Mouse (Mus musculus): ENCODE data around the gene Hexb.
A peak's percentile ranks its signal among the peaks of the same experiment; 100 is the strongest.
"Not testable (repeated sequence)": the region's sequence is repeated elsewhere in the genome, so short reads cannot be mapped to it uniquely, and the experiment has no call there.

Hexb gene

GRCm38 (mm10) chr13:97182821-97183220 is 15.3 kb downstream of the Hexb start:
- no peak for DNase-seq (ENCODE audit: low read depth in 1 of 2, low spot score in 2 of 2)

DNA sequence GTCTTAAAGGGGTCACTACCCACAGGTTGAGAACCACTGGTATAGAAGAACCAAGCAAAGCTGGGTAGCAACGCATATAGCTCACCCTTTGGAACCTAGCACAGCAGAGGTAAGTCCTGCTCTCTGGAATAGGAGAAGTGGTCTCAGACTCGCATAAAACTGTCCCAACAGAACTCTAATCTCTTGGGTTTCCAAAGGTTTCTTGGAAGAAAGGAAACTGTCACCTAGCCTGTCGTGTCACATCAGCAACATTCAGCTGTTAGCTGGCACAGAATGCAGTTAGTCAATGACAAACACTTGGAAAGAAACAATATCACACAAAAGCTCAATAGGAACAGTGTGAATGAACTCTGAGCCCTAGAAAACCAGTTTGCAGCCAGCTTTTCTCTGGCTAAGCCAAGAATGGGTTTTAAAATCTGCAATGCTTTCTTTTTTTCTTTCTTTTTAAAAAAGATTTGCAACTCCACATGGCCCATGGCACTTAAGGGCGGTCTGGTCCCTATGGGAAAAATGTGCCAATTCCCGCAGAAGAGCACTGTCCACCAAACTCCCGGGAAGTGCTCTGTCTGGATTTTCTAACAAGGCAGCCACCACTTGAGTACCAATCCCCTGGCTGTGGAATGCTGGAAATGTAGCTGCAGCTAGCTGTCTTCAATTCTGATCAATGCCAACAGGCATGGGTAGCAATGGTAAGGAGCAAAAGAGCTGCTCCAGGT is 17.9 kb downstream of the Hexb start:
- DNase-seq (ENCODE audit: low read depth in 1 of 2, low spot score in 2 of 2) = no peak

DNA sequence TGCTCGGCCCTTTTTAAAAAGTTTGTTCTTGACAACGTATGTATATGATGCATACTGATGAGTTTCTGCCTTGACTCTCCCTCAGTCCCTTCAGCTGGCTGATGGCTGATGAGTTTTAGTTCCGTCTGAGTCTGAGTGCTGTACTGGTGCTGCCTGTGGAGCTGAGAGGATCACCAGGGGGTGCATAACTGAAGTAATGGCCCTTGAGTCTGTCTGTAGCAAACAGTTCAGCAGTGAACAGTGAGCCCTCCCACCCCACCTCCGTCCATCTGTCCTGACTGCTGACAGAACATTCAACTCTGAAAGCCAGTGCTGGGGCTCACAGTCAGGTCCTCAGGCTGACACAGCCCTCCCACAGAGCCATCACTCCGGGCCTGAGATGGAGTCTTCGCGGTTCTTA is 19.2 kb downstream of the Hexb start:
- DNase-seq (ENCODE audit: low read depth in 1 of 2, low spot score in 2 of 2) = no peak

DNA sequence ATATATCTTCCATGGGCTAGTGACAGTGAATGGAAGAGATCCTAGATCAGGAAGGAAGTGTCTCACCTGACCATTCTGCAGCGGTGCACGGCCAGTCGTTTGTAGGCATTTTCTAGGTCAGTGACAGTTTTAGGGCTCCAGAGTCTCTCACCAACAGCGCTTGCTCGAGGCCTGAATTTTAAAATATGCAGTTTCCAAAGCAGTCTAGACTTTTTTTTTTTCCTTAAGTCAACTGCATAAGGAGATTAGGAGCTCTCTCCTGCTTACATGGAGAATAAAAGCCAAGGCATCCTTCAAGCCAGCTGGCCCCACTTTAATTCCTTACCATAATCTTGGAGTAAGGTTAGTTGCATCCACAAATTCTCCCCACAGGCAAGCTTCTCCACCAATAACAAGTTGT is 21.4 kb downstream of the Hexb start:
- no peak for DNase-seq (ENCODE audit: low read depth in 1 of 2, low spot score in 2 of 2)

DNA sequence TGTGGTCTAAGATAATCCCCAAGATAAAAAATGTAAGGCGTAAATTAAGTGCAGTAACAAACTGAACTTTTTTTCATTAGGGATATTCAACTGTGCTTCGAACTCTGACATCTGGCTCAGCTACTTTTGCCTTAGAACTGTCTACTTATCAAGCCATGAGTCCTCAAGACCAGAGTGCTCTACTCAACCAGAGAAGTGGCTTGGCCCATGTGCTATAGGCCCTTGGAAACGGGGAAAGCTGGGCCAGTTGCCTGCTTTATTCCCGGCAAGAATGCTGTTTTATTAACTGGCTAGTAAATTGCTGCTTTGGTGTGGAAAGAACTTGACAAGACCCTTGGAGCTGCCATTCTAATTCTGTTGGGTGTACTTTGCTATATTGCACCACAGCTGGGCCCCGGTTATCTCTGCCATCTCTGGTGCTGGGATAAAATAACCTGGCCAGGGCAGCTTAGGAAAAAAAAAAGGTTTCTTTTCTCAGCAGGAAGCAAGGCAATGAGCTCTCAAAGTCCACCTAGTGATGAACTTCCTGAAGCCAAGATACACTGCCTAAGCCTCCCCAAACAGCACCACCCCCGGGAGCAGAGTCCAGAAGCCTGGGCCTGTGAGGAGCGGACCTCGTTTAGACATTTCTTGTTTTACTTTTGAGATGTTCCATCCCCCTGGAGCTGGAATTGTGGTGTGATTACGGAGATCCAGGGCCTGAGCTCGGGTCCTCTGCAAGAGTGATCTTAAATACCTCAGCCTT is 22.5 kb downstream of the Hexb start:
- DNase-seq (ENCODE audit: low read depth in 1 of 2, low spot score in 2 of 2) = no peak

DNA sequence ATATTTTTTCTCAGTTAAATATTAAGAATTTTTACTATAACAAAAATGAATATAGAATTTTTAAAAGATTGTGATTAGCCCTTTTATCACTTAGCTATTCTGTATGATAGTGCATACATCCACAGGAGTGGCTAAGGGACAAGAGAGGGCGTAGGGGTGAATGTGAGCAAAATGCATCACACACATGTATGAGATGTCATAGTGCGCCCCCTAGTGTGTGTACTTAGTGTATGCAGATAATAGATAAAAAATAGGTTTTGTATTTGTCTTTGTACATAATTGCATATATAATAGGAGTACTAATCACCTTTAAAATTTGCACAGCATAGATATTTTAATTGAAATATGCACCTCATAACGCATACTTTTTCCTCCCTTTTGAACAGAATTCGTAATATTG is 52.3 kb downstream of the Hexb start:
- DNase-seq (ENCODE audit: low read depth in 1 of 2, low spot score in 2 of 2) = no peak

- no peak for DNase-seq (ENCODE audit: low read depth in 1 of 2, low spot score in 2 of 2)
These were observed 55.8 kb downstream of the Hexb start for GRCm38 (mm10) chr13:97142321-97142720.

GRCm38 (mm10) chr13:97138404-97138931 is 59.7 kb downstream of the Hexb start:
- not testable (repeated sequence) for DNase-seq (ENCODE audit: low read depth in 1 of 2, low spot score in 2 of 2)

DNA sequence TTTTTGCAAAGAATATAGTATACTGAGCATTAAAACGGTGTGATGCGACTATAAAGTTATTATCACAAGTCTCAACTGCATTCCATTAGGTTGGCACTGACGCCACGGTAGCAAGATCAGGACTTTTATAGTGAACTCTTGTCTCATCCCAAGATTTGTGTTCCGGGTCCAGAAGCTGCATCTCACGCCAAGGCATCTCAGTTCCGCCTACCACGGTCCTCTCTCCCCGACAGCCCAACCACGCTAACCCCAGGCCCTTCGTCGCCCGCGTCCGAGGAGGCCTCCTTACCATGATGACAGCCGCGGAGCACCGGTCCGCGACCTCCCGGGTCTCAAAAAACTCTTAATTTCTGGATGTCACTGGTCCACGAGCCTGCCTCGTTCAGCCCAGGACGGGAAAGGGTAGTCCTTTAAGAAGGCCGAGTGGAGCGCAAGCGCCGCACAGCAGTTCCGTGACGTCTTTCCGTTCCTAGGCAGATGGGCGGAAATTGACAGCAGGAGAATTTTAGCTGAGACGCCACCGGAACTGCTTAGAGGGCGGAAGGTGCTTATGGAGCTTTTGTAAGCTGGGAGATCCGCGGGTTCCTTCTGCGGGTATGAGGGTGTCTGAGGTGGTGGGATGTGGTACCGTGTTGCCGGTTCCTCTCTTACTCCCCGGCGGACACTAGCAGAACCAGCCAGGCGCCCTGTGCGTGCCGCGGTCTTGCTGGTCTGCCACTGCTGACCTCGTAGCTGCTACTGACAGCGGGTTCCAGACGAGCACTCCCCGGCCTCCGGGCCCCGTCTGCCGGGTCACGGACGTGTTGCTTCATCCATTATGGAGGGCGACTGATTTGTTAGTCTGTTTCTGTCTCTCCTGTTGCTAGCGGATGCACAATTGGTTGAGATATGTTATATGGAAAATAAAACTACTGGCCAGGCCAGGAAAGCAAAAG is 60.4 kb downstream of the Hexb start, which contains the start of the genes Gfm2 and Nsa2:
Gene Gfm2 (plus strand): TSS at position 472 of the 935 bp plus-strand sequence.
Gene Nsa2 (minus strand): TSS at position 472 of the 935 bp plus-strand sequence.
- DNase-seq (ENCODE audit: low read depth in 1 of 2, low spot score in 2 of 2) = peak; percentile 82

GRCm38 (mm10) chr13:97130413-97130812 is 67.7 kb downstream of the Hexb start:
- not testable (repeated sequence) for DNase-seq (ENCODE audit: low read depth in 1 of 2, low spot score in 2 of 2)

DNA sequence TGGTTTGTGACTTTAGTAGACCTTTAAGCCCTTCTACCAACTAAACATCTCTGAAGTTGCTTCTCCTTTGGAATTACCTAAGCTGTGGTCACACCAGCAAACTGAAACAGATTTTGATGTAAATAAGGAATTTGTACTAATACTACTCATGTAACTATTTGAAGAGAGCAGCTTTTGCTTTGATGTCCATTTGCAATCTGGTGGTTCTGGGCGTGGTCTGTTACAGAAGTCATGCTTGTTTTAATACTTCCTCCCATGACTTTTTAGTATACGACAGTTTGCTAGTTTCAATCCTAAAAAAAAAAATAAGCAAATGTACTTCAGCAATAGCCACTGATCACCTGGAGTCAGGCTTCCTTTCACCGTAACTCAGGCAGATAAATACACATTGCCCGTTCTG is 68.5 kb downstream of the Hexb start:
- not testable (repeated sequence) for DNase-seq (ENCODE audit: low read depth in 1 of 2, low spot score in 2 of 2)

Measured in monocyte, adult 2 months (primary cell).